Mouse (Mus musculus) thymus, postnatal 25 days (tissue): ENCODE data around the gene Rwdd4a.

ENCODE experiments used
- DNase-seq: peaks from one replicate; pipeline ENCODE4 v3.0.0; 2022

Gene Rwdd4a

DNA sequence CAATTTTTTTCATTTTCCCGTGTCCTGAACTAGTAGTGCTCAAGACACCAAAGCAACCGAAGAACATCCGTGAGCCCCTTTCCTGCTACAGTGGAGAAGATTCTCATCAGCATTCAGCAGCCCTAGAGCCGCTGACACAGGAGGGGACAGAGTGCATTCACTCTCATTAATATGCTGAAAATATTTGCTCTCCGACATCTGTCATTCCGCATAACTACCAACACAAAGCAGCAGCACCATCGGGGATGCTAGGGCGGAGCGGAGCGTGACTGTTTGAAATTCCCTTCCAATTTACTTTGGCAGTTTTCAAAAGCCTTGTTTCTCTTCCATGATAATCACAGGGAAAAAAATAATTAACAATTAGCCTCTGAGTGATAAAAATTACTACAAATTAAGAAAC is 56.9 kb downstream of the Rwdd4a start:
- no peak for DNase-seq

DNA sequence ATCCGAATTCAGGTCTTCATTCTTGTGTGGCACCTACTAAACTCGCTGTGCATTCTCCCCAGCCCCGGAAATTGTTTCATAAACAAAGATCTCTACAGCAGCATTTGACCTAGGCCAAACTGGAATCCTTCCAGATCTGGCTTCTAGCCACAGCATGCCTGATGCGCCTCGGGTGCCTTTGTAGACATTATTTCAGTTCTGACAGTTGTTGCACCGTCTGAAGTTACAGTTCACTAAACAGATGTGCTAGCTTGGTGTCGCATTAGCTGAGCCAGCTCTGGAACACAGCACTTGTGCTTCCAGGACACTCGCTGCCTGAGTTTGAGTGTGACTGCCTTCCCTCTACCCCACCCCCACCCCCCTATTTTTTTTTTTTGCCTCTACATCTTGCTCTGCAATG is 67.2 kb downstream of the Rwdd4a start:
- no peak for DNase-seq
